Mouse (Mus musculus): ENCODE data around the gene Saxo1.

The Saxo1 gene

DNA sequence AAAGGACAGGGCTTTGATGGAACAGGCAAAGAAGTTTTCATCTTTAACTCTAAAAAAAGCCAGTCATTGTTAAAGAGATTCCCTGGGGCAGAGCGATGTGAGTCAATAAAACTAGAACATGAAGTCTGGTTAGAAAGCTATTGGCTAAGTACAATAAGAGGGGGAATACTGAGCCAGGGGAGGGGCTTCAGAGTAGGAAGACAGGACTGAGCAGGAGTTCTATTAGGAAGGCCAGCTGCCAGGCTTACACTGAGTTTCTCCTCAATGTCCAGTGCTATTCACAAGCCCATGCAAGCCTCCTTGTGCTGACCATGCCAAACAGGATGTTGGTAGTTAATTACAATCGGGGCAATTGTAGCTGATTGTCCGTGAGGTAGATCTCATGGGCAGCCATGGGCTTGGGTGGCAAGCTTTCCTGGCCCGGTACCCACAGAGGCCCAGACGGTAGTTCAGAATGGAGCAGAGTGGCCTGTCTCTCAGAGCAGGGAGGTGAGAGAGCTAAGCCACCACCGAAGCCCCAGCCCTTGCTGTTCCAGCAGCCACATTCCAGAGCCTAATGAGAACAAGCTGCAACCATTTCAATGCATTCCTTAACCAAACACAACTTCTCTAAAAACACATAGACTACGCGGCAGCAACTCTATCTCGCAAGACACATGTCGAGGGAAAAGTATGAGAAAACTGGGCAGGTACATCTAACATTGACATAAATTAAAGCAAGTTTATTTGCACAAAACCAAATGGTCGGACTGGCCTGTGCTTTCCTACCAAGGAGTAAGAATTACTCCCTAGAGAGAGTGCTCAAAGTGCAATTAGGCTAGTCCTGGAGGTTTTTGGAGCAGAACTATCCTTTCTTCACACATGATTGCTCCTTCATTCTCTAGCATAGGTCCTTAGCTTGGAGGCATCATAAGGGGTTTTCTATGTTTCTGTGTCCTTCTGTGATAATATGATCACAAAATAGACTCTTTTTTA lies 30.7 kb downstream of the Saxo1 start:
- DNase-seq (ENCODE audit: low spot score in 2 of 2), result no peak

- DNase-seq (ENCODE audit: low spot score in 2 of 2), result no peak
Observed at GRCm38 (mm10) chr4:86524483-86524882, 33.6 kb downstream of the Saxo1 start.

DNA sequence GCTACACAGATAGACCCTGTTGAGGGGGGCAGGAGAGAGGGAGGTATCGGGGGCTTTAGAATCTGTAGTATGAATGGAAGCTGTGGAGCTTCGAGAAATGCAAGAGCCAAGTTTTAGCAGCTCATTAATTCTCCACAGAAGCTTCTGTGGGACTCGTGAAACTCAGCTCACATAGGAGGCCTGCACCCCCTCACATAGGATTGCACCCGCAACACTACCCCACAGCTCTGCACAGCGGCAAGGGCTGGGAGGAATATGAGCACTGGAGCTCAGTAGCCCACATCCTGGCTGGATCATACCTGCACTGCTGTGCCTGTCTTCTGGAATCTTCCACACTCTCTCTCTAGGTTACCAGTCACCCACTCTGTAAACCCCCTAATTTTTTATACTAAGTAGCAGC lies 34.4 kb downstream of the Saxo1 start:
- no peak for DNase-seq (ENCODE audit: low spot score in 2 of 2)

GRCm38 (mm10) chr4:86520695-86521094 lies 37.4 kb downstream of the Saxo1 start:
- no peak for DNase-seq (ENCODE audit: low spot score in 2 of 2)

- DNase-seq (ENCODE audit: low spot score in 2 of 2), result no peak
Observed at GRCm38 (mm10) chr4:86519953-86520352, 38.2 kb downstream of the Saxo1 start.

DNA sequence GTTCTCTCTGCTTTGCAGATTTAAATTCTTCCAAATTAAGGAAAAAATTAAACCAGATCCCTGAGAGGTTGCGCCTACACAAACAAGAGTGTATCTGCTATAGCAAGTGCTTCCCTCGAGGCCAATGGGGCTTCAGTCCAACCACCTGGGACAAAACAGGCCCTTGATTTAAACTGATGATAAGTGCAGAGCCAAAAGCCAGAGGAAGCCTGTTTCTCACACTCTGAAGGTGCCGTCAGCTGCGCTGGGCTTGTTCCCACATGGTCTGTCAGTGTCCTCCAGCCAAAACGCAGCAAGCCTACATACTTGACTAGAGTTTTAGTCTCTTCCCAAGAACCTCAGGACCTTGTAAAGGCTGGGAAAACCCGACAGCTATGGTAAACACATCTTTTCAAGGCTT lies 53.5 kb downstream of the Saxo1 start:
- DNase-seq (ENCODE audit: low spot score in 2 of 2), result no peak

- no peak for DNase-seq (ENCODE audit: low spot score in 2 of 2)
Observed at GRCm38 (mm10) chr4:86499561-86499960, 58.6 kb downstream of the Saxo1 start.

GRCm38 (mm10) chr4:86498754-86499153 lies 59.4 kb downstream of the Saxo1 start:
- DNase-seq (ENCODE audit: low spot score in 2 of 2), result no peak

- DNase-seq (ENCODE audit: low spot score in 2 of 2), result no peak
Observed at GRCm38 (mm10) chr4:86489128-86489527, 69.0 kb downstream of the Saxo1 start.

DNA sequence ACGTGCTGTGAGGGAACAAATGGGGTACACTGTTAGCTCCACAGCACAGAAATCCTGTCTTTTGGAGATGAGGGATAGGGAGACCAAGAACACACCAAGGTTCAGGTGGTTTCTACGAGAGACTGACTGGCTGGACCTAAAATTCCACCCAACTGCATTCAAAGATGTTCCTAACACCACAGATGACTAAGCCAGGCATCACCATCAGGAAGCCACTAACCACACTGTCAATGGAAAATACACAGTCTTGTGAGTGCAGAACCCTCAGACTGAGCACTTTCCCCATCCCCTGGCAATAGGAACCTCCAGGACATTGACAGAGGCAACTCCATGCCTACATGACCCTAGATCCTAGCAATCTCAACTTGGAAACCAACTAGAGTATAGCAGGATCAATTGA lies 71.2 kb downstream of the Saxo1 start:
- DNase-seq (ENCODE audit: low spot score in 2 of 2), result no peak

- DNase-seq (ENCODE audit: low spot score in 2 of 2), result no peak
Observed at GRCm38 (mm10) chr4:86486491-86486890, 71.6 kb downstream of the Saxo1 start.

GRCm38 (mm10) chr4:86485052-86485451 lies 73.1 kb downstream of the Saxo1 start:
- DNase-seq (ENCODE audit: low spot score in 2 of 2), result no peak

DNA sequence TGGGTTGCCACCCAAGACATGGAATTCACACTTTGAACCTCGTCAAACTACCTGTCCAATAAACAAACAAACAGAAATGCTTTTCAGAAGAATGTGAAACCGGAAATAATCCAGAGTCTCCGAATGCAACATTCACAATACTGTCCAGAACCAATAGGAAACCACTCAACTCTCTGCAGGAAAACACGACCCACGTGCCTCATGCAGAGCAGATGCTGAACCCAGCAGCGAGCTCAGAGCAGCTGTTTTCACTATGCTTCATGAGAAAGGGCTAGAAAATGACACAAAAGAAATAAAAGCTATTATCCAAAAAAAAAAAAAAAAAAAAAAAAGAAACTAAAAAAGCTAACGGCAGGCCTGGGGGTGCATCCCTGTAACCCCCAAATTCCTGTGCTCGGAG lies 74.4 kb downstream of the Saxo1 start:
- no peak for DNase-seq (ENCODE audit: low spot score in 2 of 2)

- no peak for DNase-seq (ENCODE audit: low spot score in 2 of 2)
Observed at GRCm38 (mm10) chr4:86483013-86483615, 75.0 kb downstream of the Saxo1 start.

DNA sequence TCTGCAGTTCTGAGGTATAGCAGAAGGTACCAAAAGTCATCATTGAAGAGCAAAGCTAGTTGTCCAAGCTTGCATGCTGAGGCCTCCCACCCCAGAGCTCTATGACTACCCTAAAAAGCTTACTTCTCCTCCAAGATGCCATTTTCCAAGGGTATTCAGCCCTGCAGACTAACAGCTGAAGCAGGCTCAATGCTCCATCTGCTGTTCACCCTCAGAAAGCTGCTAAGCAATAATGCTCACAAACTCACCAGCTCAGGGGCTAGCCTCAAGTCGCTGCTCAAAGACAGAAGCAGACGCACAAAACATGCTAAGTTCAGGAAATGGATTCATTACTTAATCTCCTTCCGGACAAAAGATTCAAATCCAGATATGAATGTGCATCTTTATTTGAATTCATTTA lies 77.2 kb downstream of the Saxo1 start:
- DNase-seq (ENCODE audit: low spot score in 2 of 2), result no peak

GRCm38 (mm10) chr4:86464808-86465207 lies 93.3 kb downstream of the Saxo1 start:
- no peak for DNase-seq (ENCODE audit: low spot score in 2 of 2)

DNA sequence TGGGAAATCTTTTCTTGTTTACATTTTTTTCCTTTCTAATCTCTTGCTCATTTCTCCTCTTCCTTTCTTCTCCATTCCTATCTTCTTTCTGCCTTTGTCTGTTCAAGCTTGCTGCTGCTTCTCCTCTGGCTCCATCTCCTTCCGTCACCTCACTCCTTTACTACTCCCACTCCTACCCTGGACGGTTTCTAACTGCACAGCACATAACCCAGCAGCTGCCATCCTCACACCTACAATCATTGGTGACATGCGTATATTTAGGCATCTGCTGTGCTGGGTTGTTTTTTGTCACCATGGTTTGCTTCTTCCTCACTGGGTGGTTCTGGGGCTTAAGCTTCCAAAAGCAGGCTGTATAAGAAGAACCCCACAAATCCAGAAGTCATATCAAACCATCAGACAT lies 107.7 kb downstream of the Saxo1 start:
- DNase-seq (ENCODE audit: low spot score in 2 of 2), result no peak

DNA sequence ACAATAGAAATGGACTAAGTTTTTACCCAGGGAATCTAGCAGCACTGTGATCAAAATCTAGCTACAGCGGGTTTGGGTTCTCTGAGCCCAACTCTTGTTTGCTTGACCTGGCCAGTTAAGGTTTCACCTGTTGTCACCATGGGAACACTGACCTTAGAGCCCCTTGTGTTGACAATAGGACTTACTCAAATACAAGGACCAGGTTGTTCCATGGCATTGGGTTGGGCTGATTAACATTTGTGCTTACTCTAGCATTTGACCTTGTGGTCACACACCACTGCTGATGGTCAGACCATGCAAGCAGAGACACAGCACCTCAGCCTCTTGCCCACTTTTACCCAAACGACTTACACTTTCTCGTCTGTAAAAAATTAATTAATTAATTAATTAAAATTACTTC lies 121.8 kb downstream of the Saxo1 start:
- no peak for DNase-seq (ENCODE audit: low spot score in 2 of 2)

- DNase-seq (ENCODE audit: low spot score in 2 of 2), result no peak
Observed at GRCm38 (mm10) chr4:86435631-86436030, 122.5 kb downstream of the Saxo1 start.

GRCm38 (mm10) chr4:86428091-86428745 lies 129.9 kb downstream of the Saxo1 start:
- DNase-seq (ENCODE audit: low spot score in 2 of 2), result no peak

DNA sequence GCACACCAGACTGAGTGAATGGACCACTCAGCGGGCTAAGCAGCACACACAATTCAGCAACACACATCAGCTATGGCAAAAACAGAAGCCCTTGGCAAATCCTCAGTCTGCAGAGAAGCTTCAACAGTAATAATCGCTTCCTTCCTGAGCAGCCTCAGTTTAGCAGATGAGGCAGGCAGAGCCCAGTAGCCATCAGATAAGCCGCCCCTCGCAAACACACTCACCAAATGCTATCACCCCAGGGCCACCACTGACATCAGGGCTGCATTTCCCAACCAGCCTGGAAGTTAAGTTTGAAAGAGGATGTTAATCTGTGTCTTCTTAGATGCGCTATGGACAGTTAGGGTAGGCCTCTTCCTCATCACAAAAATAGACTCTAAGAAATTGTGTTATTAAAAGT lies 130.8 kb downstream of the Saxo1 start:
- no peak for DNase-seq (ENCODE audit: low spot score in 2 of 2)

DNA sequence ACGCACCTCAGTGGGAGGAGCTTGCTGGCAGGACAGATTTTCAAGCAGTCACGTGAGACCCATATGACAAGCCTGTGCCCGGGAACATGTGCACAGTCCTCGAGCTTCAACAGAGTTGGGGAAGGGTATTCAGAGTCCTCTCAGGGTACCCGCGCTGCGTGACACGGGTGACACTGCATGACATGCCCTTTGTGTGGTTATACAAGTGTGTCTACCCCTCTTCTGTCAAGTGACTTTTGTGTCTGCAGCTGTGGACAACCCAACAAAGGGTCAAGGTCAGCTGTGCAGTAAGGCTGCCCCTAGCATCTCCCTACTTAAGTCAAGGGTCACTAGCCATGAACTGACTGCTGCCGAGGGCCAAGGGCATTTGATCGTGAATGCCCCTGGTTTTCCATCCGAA lies 131.6 kb downstream of the Saxo1 start:
- no peak for DNase-seq (ENCODE audit: low spot score in 2 of 2)

- DNase-seq (ENCODE audit: low spot score in 2 of 2), result no peak
Observed at GRCm38 (mm10) chr4:86425581-86425980, 132.5 kb downstream of the Saxo1 start.

All from thymus, postnatal 10 days (tissue).